Mouse (Mus musculus) C2C12 (cell line): Measurements from ENCODE around the gene Tmem39b. TPM values are rescaled to one million over a fixed set of nuclear protein-coding genes. Genes with fewer than 3 reads are reported as not detected.

Source experiments
- H3K27me3 ChIP-seq: one replicate; pipeline ENCODE4 v1.6.1; 2011; ENCODE audit not compliant: control insufficient read depth, insufficient read depth, insufficient read length
- H3K36me3 ChIP-seq: one replicate; pipeline ENCODE4 v1.6.1; 2011; ENCODE audit not compliant: control insufficient read depth, insufficient read depth
- H3K4me3 ChIP-seq: one replicate; pipeline ENCODE4 v1.5.1; 2011; ENCODE audit warnings: mild to moderate bottlenecking, control low read depth; ENCODE audit not compliant: poor library complexity, insufficient read depth, severe bottlenecking
- H3K79me2 ChIP-seq: one replicate; pipeline ENCODE4 v1.6.1; 2011; ENCODE audit not compliant: control insufficient read depth, insufficient read depth
- H3K79me3 ChIP-seq: one replicate; pipeline ENCODE4 v1.6.1; 2011; ENCODE audit warnings: low read depth, control low read depth
- H3ac ChIP-seq: one replicate; pipeline ENCODE3; 2011; ENCODE audit warnings: low read depth; ENCODE audit not compliant: control insufficient read depth, insufficient read length
- CEBPB ChIP-seq: IDR thresholded peaks from one replicate; pipeline ENCODE4 v1.6.1; 2011; ENCODE audit warnings: low read depth, mild to moderate bottlenecking, control low read depth, moderate library complexity
- CTCF ChIP-seq: IDR thresholded peaks from one replicate; pipeline ENCODE4 v1.5.1; 2011; ENCODE audit not compliant: control insufficient read depth, insufficient read depth, insufficient read length
- FOSL1 ChIP-seq: IDR thresholded peaks from one replicate; pipeline ENCODE4 v1.8.0; 2011; ENCODE audit warnings: mild to moderate bottlenecking, low read length; ENCODE audit not compliant: poor library complexity, insufficient read depth, severe bottlenecking
- MAX ChIP-seq: IDR thresholded peaks from one replicate; pipeline ENCODE4 v1.6.1; 2011; ENCODE audit warnings: mild to moderate bottlenecking, control low read depth
- MYOD1 ChIP-seq: IDR thresholded peaks from one replicate; pipeline ENCODE4 v1.6.1; 2011; ENCODE audit warnings: low read depth; ENCODE audit not compliant: control insufficient read depth, insufficient read length
- MYOG ChIP-seq: IDR thresholded peaks from one replicate; pipeline ENCODE4 v1.6.1; 2011; ENCODE audit not compliant: control insufficient read depth, insufficient read length; ENCODE audit errors: extremely low read depth
- USF1 ChIP-seq: IDR thresholded peaks from one replicate; pipeline ENCODE4 v1.6.1; 2011; ENCODE audit warnings: low read depth, mild to moderate bottlenecking, control low read depth, moderate library complexity
- polyA plus RNA-seq: library from polyadenylated mRNA; unstranded; fragments of >200 nt; fragmentation: generic; extraction: Trizol; gene quantifications from one replicate; pipeline ENCODE4 v1.2.1, GENCODE M21; 2012; ENCODE audit warnings: missing spikeins

Tmem39b gene
- polyA plus RNA-seq, 1 experiment: 17.0 TPM

GRCm38 (mm10) chr4:129697191-129697590 is 553 bp upstream of the Tmem39b start:
- no peak overlapping the region for H3ac ChIP-seq
- H3K79me2 ChIP-seq: peaks cover 17% of the 10 kb centered on the region
- no peaks in the 10 kb centered on the region for H3K27me3 ChIP-seq
- H3K4me3 ChIP-seq: peak overlapping the region; percentile 57
- TF ChIP-seq MYOD1: no peak
- TF ChIP-seq MYOG: no peak
- TF ChIP-seq USF1: no peak
- no peak for TF ChIP-seq CEBPB
- TF ChIP-seq FOSL1: no peak
- TF ChIP-seq CTCF: no peak
- no peak for TF ChIP-seq MAX
- peaks cover 9% of the 10 kb centered on the region for H3K36me3 ChIP-seq
- H3K79me3 ChIP-seq: peaks cover 3% of the 10 kb centered on the region

DNA sequence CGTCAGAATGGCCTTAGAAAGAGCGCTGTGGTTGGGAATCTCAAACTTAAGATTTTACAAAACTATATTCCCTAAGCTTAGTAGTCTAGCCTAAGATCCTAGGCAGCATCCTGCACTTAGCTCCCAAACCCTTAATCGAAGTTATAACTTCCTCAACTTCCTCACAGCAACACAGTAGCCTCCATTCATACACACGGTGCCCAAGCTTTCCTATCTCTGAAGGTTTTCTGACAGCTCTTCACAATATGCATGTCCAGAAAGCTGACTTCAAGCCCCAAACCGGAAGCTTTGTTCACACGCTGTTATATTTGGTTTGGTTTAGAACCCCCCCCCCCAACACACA is 852 bp downstream of the Tmem39b start:
- TF ChIP-seq MYOG: no peak
- TF ChIP-seq USF1: no peak
- no peak for TF ChIP-seq MYOD1
- no peak for TF ChIP-seq CEBPB
- no peak for TF ChIP-seq CTCF
- H3ac ChIP-seq: peak overlapping the region; percentile 14
- H3K36me3 ChIP-seq: peaks cover 10% of the 10 kb centered on the region
- H3K79me2 ChIP-seq: peaks cover 17% of the 10 kb centered on the region
- H3K4me3 ChIP-seq: peak overlapping the region; percentile 57
- H3K27me3 ChIP-seq: no peaks in the 10 kb centered on the region
- peaks cover 3% of the 10 kb centered on the region for H3K79me3 ChIP-seq

DNA sequence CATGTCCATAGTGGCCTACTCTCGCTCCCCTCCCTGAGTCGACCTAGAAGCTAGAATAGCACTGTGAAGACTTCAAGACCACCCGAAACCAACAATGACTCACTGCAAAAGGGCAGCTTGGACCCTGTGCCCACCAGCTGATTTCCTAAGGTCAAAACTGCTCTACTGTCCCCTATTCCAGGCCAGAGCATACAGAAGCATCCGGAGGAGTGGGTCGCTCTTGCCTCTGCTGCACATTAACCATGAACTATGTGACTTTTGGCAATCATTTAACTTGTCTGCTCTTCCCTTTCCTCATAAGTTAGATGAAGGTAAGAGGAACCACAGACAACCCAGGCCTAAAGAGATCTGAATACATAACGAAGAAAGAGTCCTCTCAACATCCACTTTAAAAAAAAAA is 12.1 kb downstream of the Tmem39b start:
- H3ac ChIP-seq: no peak overlapping the region
- H3K79me3 ChIP-seq: no peaks in the 10 kb centered on the region
- no peaks in the 10 kb centered on the region for H3K27me3 ChIP-seq
- TF ChIP-seq CTCF (no peak), MAX (no peak), MYOG (no peak), MYOD1 (no peak), USF1 (no peak), FOSL1 (no peak), CEBPB (no peak)
- H3K79me2 ChIP-seq: no peaks in the 10 kb centered on the region
- no peak overlapping the region for H3K4me3 ChIP-seq
- peaks cover 36% of the 10 kb centered on the region for H3K36me3 ChIP-seq

DNA sequence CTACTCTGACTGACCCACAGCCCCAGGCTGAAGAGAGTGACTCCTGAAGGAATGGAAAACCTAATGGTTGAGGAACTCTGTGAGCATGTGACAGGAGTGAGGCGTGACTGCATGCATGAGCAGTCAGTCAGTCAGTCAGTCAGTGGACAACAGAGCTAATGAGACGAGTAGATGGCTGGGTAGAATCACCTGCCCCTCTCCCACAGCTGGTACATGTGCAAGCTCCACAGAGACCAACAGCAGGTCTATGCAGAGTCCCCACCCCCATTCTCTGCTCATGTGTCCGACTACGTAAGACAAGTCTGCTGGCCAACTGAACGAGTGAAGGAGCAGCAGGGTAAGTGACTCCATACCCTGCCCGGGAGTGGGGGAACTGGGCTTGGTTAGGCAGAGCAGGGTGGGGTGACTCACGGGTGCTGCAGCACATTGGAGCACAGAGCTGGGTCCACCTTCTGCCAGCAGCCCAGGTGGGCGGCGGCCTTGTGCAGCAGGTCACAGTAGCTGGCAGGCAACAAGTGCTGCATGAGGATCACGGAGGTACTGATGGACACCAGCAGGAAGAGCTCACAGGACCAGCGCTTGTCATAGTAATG is 12.6 kb downstream of the Tmem39b start:
- Histone ChIP-seq H3K4me3 (no peak overlapping the region), H3K79me2 (no peaks in the 10 kb centered on the region), H3ac (no peak overlapping the region), H3K36me3 (peaks cover 36% of the 10 kb centered on the region), H3K27me3 (no peaks in the 10 kb centered on the region), H3K79me3 (no peaks in the 10 kb centered on the region)
- TF ChIP-seq CTCF (no peak), MYOG (no peak), FOSL1 (no peak), MYOD1 (no peak), CEBPB (no peak), USF1 (no peak), MAX (no peak)

DNA sequence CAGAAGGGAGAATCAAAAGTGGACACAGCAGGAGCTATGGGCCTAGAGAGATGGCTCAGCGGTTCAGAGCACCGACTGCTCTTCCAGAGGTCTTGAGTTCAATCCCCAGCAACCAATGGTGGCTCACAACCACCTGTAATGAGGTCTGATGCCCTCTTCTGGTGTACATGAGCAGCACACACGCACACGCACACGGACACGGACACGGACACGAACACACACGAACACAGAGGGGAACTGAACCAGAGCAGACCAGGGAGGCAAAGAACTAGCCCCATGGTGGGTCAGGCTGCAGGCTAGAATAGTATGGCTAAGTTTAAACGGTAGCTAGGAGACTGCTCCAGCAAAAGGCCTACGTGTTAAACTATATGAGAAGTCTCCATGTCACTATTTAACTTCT is 14.8 kb downstream of the Tmem39b start:
- no peaks in the 10 kb centered on the region for H3K79me3 ChIP-seq
- no peak overlapping the region for H3K4me3 ChIP-seq
- no peak overlapping the region for H3ac ChIP-seq
- no peaks in the 10 kb centered on the region for H3K27me3 ChIP-seq
- H3K36me3 ChIP-seq: peaks cover 32% of the 10 kb centered on the region
- TF ChIP-seq FOSL1 (no peak), CEBPB (no peak), USF1 (no peak), MAX (no peak)
- no peaks in the 10 kb centered on the region for H3K79me2 ChIP-seq

DNA sequence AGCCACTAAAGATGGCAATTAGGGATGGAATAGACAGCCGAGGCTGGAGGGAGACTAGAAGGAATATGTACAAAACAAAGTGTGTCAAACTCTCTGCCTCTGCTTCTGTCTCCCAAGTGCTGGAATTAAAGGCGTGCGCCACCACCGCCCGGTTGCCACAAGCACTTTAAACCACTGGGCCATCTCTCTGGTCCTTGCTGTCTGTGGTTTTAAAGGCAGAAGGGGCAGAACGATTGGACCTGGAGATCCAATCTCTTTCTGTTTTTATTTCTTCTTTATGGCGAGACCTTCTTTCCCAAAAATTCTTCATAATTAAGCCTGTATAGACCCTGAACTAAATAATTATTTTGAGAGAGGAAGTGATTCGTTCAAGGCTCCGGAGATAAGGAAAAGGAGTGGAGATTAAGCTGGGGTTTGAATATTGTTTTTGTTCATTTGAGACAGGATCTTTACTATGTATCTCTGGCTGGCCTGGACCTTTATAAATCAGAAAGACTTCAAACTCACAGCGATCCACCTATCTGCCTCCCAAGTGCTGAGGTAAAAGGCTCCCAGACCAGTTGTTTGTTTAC is 23.7 kb downstream of the Tmem39b start:
- peaks cover 38% of the 10 kb centered on the region for H3K79me3 ChIP-seq
- no peaks in the 10 kb centered on the region for H3K27me3 ChIP-seq
- TF ChIP-seq CEBPB (no peak), USF1 (no peak), MYOD1 (no peak), MAX (no peak), CTCF (no peak), MYOG (no peak), FOSL1 (no peak)
- H3K36me3 ChIP-seq: peaks cover 9% of the 10 kb centered on the region
- peak overlapping the region; percentile 61 for H3ac ChIP-seq
- peak overlapping the region; percentile 93 for H3K4me3 ChIP-seq
- H3K79me2 ChIP-seq: peaks cover 48% of the 10 kb centered on the region
